Mouse (Mus musculus) forebrain, embryonic 11.5 days (tissue): ENCODE data around the gene Gm45837. TPM values are rescaled to one million over a fixed set of nuclear protein-coding genes. Genes with fewer than 3 reads are reported as not detected.

Source experiments
- ATAC-seq: fragments of 200-750 bp; cut with Nextera tagmentation; replicated peaks from 2 replicates; pipeline ENCODE4 v1.8.0; 2017; ENCODE audit warnings: moderate TSS enrichment; ENCODE audit not compliant: low FRiP score
- DNase-seq: peaks from one replicate; pipeline ENCODE4 v3.0.0-alpha.2; 2017; ENCODE audit warnings: low spot score
- H3K27ac ChIP-seq: fragments of 300-500 bp; sonication (generic); 2 replicates; pipeline ENCODE4 v1.5.1; 2014; ENCODE audit warnings: low read depth, low read length
- H3K27me3 ChIP-seq: fragments of 300-500 bp; sonication (generic); 2 replicates; pipeline ENCODE4 v1.6.1; 2014; ENCODE audit warnings: mild to moderate bottlenecking, low read length, mixed read lengths; ENCODE audit not compliant: control insufficient read depth, insufficient read depth
- H3K36me3 ChIP-seq: fragments of 300-500 bp; sonication (generic); 2 replicates; pipeline ENCODE4 v1.6.1; 2014; ENCODE audit warnings: mild to moderate bottlenecking, low read length, moderate library complexity, mixed read lengths; ENCODE audit not compliant: control insufficient read depth, insufficient read depth
- H3K4me1 ChIP-seq: fragments of 300-500 bp; sonication (generic); replicated peaks from 2 replicates; pipeline ENCODE4 v1.6.1; 2014; ENCODE audit warnings: low read length, mixed read lengths; ENCODE audit not compliant: control insufficient read depth, insufficient read depth
- H3K4me2 ChIP-seq: fragments of 300-500 bp; sonication (generic); 2 replicates; pipeline ENCODE4 v1.6.1; 2014; ENCODE audit warnings: low read depth, mild to moderate bottlenecking, low read length, moderate library complexity, mixed read lengths; ENCODE audit not compliant: severe bottlenecking
- H3K4me3 ChIP-seq: fragments of 300-500 bp; sonication (generic); 2 replicates; pipeline ENCODE4 v1.5.1; 2014; ENCODE audit warnings: low read depth, low read length
- H3K9ac ChIP-seq: fragments of 300-500 bp; sonication (generic); 2 replicates; pipeline ENCODE4 v1.6.1; 2014; ENCODE audit warnings: low read length
- H3K9me3 ChIP-seq: fragments of 300-500 bp; sonication (generic); 2 replicates; pipeline ENCODE4 v1.6.1; 2016; ENCODE audit warnings: low read length, mixed read lengths; ENCODE audit not compliant: control insufficient read depth
- WGBS: fragments of 180-500 bp; shearing (Covaris S2); extraction: QIAGEN DNeasy Blood & Tissue Kit; methylation state at CpG from one replicate; pipeline ENCODE4 v1.1.7; 2014; 5-methylcytosine and 5-hydroxymethylcytosine counted together
- polyA plus RNA-seq: library from polyadenylated mRNA; unstranded; fragments of >200 nt; fragmentation: Nextera tagmentation; extraction: Ambion mirVana; gene quantifications from 2 replicates; pipeline ENCODE4 v1.2.1, GENCODE M21; 2014

Gene Gm45837
- polyA plus RNA-seq, 1 experiment from 2014 or later = not detected

- no peaks in the 10 kb centered on the region for H3K9me3 ChIP-seq
- H3K4me2 ChIP-seq = no peak overlapping the region
- H3K4me3 ChIP-seq = no peak overlapping the region
- H3K4me1 ChIP-seq = no peaks in the 10 kb centered on the region
- 88% methylated on average over 8 of the region's 8 CpGs for WGBS
- 0 out of 2 replicates have a peak, but pooled peaks cover 2% of the 10 kb centered on the region for H3K27me3 ChIP-seq
- ATAC-seq = no peak
- no peak for DNase-seq
- no peak overlapping the region for H3K9ac ChIP-seq
- no peak overlapping the region for H3K27ac ChIP-seq
- H3K36me3 ChIP-seq = no peaks in the 10 kb centered on the region
These were observed 55.3 kb downstream of the Gm45837 start for GRCm38 (mm10) chr7:101465850-101466580.

DNA sequence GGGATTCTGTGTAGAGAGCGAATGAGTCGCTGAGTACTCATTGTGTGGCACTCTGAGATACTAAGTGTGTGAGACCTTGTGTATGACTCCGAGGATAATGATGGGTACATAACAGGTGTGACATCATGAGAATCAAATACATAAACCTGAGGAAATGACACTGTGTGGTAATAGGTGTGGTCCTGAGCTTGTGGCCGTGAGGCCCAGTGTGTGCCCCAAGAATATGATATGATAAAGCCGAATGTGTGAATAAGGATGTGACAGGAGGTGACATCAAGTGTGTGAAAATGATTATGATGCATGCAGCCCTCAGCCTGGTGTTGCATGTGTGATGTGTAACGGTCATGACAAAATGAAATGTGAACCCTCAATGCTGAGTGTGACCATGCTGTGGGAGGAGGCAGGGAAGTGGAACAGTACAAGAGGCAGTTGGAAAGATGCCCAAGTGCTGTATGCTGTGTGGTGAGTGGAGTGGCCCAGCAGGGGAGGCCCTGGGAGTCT is 55.9 kb downstream of the Gm45837 start:
- H3K27me3 ChIP-seq = 0 out of 2 replicates have a peak, but pooled peaks cover 2% of the 10 kb centered on the region
- DNase-seq (no peak), ATAC-seq (no peak)
- no peak overlapping the region for H3K4me2 ChIP-seq
- no peaks in the 10 kb centered on the region for H3K36me3 ChIP-seq
- no peaks in the 10 kb centered on the region for H3K4me1 ChIP-seq
- 90% methylated on average over 6 of the region's 6 CpGs for WGBS
- no peak overlapping the region for H3K27ac ChIP-seq
- H3K9me3 ChIP-seq = no peaks in the 10 kb centered on the region
- no peak overlapping the region for H3K9ac ChIP-seq
- no peak overlapping the region for H3K4me3 ChIP-seq

GRCm38 (mm10) chr7:101471423-101471822 is 60.7 kb downstream of the Gm45837 start:
- DNase-seq = no peak
- H3K4me1 ChIP-seq = no peaks in the 10 kb centered on the region
- ATAC-seq = no peak
- no peak overlapping the region for H3K4me3 ChIP-seq
- no peak overlapping the region for H3K9ac ChIP-seq
- no peak overlapping the region for H3K27ac ChIP-seq
- no peaks in the 10 kb centered on the region for H3K36me3 ChIP-seq
- 86% methylated on average over 2 of the region's 2 CpGs for WGBS
- no peak overlapping the region for H3K4me2 ChIP-seq
- H3K27me3 ChIP-seq = no peaks in the 10 kb centered on the region
- no peaks in the 10 kb centered on the region for H3K9me3 ChIP-seq

GRCm38 (mm10) chr7:101471968-101472480 is 61.3 kb downstream of the Gm45837 start:
- no peaks in the 10 kb centered on the region for H3K4me1 ChIP-seq
- no peak overlapping the region for H3K9ac ChIP-seq
- no peaks in the 10 kb centered on the region for H3K9me3 ChIP-seq
- 57% methylated on average over 3 of the region's 3 CpGs for WGBS
- ATAC-seq (no peak), DNase-seq (no peak)
- no peak overlapping the region for H3K27ac ChIP-seq
- H3K36me3 ChIP-seq = no peaks in the 10 kb centered on the region
- no peak overlapping the region for H3K4me3 ChIP-seq
- no peak overlapping the region for H3K4me2 ChIP-seq
- no peaks in the 10 kb centered on the region for H3K27me3 ChIP-seq

DNA sequence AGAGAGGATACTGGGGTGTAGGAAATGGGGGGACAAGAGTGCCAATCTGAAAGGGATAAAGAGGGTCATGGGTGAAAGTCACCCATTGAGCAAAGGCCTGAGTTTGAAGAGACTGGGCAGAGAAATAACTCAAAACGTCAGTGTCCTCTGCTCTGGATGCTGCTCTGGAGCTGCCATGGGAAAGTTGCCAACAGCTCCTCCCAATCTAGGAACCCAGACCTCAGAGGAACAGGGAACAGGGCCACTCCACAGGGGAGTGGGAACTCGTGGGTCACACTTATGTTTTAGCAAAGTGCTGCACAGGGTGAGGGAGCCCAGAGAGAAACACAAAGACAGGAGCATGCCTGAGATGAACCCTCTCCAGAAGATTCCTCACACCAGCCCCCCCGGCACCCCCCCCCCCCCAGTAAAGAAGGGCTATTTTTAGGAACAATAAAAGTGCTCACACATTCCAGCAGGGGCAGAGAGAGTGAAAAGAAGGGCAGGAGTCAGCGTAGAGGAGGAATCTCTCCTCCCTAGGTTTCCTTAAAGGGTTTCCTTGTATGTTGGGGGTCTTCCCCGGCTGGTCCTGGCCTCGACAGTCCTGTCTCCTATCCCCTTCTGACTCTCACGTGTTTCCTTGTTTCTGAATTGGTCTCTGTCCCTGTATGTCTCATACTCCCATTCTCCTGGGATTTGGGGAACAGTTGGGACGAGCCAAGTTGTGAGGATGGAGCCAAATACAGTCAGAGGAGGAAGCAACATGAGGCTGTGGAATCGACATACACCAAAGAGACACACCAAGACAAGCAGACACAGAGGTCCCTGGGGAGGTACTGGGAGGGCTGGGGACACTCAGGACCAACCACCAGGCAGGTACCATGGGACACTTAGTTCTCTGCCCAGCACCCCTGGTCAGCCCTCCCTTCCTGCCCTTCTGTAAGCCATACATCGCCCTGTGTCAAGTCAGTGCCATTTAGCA is 62.2 kb downstream of the Gm45837 start:
- Histone ChIP-seq H3K9ac (no peak overlapping the region), H3K4me1 (no peaks in the 10 kb centered on the region), H3K4me2 (no peak overlapping the region), H3K4me3 (no peak overlapping the region), H3K27me3 (no peaks in the 10 kb centered on the region), H3K9me3 (no peaks in the 10 kb centered on the region), H3K36me3 (no peaks in the 10 kb centered on the region), H3K27ac (no peak overlapping the region)
- no peak for DNase-seq
- 72% methylated on average over 10 of the region's 10 CpGs for WGBS
- no peak for ATAC-seq

DNA sequence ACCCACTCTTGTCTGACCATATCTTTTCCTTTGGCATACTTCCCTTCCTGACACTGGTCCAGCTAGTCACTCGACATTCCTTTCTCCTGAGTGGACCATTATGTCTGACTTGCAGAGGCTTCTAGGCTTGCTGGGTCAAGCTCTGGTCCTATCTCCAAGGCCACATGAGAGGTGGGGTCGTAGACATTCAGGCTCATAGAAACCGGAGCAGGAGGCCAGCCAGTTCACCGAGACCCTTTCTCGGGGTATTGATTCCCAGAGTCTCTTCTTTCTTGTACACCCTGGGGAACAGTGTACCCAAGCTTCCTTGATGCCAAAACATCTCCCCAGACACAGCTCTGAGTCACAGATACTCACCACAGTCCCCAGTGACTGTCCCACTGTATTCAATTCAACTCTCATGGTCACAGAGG is 63.7 kb downstream of the Gm45837 start:
- no peak overlapping the region for H3K4me2 ChIP-seq
- no peak for DNase-seq
- H3K4me1 ChIP-seq = no peaks in the 10 kb centered on the region
- H3K27ac ChIP-seq = no peak overlapping the region
- no peaks in the 10 kb centered on the region for H3K27me3 ChIP-seq
- H3K4me3 ChIP-seq = no peak overlapping the region
- H3K9me3 ChIP-seq = no peaks in the 10 kb centered on the region
- H3K36me3 ChIP-seq = no peaks in the 10 kb centered on the region
- WGBS = 94% methylated on average over 5 of the region's 5 CpGs
- H3K9ac ChIP-seq = no peak overlapping the region
- ATAC-seq = no peak

GRCm38 (mm10) chr7:101476028-101476427 is 65.3 kb downstream of the Gm45837 start:
- Histone ChIP-seq H3K27ac (no peak overlapping the region), H3K27me3 (no peaks in the 10 kb centered on the region), H3K9ac (no peak overlapping the region), H3K4me2 (no peak overlapping the region), H3K4me3 (no peak overlapping the region), H3K36me3 (no peaks in the 10 kb centered on the region), H3K9me3 (no peaks in the 10 kb centered on the region), H3K4me1 (no peaks in the 10 kb centered on the region)
- 89% methylated on average over 3 of the region's 3 CpGs for WGBS
- DNase-seq = no peak
- no peak for ATAC-seq

GRCm38 (mm10) chr7:101476493-101476892 is 65.8 kb downstream of the Gm45837 start:
- Histone ChIP-seq H3K4me1 (no peaks in the 10 kb centered on the region), H3K27me3 (no peaks in the 10 kb centered on the region), H3K4me2 (no peak overlapping the region), H3K9ac (no peak overlapping the region), H3K9me3 (no peaks in the 10 kb centered on the region), H3K27ac (no peak overlapping the region), H3K36me3 (no peaks in the 10 kb centered on the region), H3K4me3 (no peak overlapping the region)
- WGBS = 85% methylated on average over 4 of the region's 4 CpGs
- DNase-seq (no peak), ATAC-seq (no peak)
